Mouse (Mus musculus) forelimb bud, embryonic 11.5 days (tissue): ENCODE data around the gene Sv2b.
A peak's percentile ranks its signal among the peaks of the same experiment; 100 is the strongest.
"Not testable (repeated sequence)": the region's sequence is repeated elsewhere in the genome, so short reads cannot be mapped to it uniquely, and the experiment has no call there.

Experiments used
- DNase-seq: peaks from one replicate; pipeline ENCODE4 v3.0.0-alpha.2; 2012; ENCODE audit warnings: low read depth, low spot score

Sv2b gene

GRCm38 (mm10) chr7:75216180-75216579 is 92.9 kb downstream of the Sv2b start:
- DNase-seq = no peak

GRCm38 (mm10) chr7:75209221-75209641 is 99.8 kb downstream of the Sv2b start:
- peak; percentile 12 for DNase-seq

DNA sequence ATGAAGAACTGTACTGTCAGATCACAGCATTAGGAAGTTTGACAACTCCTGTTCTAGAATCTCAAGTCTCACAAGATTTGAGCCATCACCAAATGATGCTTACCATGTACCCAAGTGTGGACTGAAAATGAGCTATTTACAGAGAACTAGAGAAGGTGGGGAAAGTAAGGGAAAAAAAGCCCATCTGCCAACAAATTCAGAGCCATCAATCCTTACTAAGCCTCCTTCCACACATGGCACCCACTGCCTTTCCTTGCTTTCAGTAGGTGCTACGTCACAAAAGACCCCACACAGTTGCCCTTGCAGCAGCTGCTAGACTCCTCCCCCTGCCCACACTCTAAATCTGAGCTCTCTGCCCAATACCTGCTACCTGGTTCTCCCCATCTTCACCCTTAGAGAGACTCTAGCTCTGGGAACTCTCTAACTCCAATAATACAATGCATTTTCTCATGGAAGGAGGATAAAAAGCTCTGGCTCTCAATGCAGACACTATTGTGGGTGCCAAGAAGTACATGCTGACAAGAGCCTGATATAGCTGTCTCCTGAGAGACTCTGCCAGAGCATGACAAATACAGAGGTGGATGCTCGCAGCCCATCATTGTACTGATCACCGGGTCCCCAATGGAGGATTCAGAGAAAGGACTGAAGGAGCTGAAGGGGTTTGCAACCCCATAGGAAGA is 101.0 kb downstream of the Sv2b start:
- no peak for DNase-seq

DNA sequence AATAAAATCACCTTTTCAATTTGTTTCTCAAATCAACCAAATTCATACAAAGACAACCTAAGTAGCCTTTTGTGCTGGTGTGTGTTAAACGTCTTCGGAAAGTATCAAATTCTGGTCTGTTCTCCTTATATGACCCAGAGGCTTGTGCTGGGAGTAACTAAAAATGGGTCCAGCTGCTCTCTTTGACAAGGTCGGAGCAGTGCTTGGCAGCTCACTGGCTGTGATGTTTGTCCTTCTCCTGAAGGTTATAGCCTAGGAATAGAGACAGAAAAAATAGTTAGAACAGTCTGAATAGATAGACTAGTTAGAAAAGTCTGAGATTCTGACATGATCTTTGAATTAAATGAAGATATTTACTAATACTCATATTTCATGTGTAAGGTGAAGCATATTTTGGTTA is 102.4 kb downstream of the Sv2b start:
- DNase-seq = no peak

- DNase-seq = no peak
Observed at GRCm38 (mm10) chr7:75205386-75205785, 103.7 kb downstream of the Sv2b start.

DNA sequence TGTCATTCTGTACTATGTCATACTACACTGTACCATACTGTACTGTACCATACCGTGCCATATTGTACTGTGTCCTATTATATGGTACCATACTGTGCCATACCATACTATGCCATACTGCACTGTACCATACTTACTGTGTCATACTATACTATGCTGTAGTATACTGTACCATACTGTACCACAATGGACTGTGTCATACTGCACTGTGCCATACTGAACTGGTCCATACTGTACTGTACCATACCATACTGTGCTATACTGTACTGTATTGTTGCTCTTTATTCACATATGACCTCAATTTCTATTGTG is 114.2 kb downstream of the Sv2b start:
- DNase-seq = not testable (repeated sequence)

DNA sequence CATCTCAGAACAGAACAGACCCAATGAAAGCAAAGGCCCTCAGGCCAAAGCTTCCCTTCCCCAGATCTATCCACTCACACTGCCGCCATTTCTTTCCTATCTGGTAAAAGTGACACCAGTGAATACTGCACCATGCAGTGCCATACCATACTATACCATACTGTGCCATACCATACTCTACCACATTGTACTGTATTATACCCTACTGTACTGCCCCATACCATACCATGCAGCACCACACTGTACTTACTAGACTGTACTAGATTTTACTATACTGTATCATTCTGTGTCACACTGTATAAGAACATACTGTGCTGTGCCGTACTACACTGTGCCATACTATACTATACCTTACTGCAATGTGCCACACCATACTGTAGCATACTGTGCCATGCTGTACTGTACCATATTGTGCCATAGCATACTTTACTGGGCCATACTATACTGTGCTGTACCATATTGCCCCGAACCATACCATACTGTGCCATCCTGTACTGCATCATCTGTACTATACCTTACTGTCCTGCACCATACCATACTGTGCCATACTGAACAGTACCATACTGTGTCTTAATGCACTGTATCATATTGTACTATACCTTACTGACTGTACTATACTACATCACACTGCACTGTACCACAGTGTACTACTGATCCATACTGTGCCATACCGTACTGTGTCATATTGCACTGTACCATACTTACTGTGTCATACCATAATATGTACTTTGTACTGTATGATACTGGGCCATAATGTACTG is 114.7 kb downstream of the Sv2b start:
- DNase-seq = no peak

DNA sequence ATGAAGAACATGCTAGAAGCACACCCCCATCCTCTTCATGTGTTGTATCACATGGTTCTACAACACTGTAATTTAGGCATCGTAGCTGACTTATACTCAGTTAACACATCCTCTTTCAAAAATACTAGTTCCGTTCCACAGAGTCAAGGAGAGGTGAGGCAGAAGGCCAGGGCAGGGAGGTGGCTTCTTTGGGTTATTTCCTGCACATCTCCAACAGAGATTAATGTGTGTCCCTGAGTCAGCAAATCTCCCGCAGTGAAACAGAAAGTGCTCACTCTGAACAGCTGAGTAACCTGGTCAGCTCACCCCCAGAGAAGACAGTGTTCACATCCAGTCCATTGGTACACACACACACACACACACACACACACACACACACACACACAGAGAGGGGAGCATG is 118.9 kb downstream of the Sv2b start:
- no peak for DNase-seq

DNA sequence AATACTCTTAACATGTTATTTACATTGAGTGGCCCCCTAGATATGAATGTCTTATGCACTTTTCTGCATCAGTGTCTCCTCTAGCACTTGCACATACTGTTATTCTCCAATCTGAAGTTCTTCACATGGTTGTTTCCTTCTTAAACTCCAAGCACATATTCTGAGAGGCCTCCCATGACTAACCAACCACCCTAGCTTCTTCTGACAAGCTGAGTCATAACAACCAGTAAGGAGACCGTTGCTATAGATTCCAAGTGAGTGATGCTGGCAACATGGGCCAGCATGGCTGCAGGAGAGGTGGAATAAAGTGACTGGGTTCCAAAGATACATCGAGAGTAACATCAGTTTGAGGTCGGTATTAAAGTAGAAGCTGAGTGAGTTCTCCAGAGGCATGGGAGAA is 134.0 kb downstream of the Sv2b start:
- no peak for DNase-seq

DNA sequence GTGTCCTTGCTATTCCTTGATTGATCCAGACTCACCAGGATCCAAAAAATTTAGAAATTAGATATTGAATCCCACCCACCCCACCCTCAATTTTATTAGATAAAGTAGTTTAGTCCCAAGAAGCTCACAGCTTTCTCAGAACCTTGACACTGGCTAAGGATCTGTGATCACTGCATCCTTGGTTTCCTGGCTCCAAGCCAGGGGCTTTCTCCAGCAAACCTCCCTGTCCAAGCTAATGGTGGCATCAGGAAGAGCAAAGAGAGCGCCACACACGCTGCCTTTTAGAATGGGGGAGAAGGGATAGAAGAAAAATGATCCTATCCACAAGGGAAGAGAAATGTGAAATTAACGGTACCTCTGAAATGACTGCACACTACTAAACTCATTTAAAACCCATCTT is 141.6 kb downstream of the Sv2b start:
- DNase-seq = no peak

- DNase-seq = no peak
Observed at GRCm38 (mm10) chr7:75147174-75147573, 161.9 kb downstream of the Sv2b start.

DNA sequence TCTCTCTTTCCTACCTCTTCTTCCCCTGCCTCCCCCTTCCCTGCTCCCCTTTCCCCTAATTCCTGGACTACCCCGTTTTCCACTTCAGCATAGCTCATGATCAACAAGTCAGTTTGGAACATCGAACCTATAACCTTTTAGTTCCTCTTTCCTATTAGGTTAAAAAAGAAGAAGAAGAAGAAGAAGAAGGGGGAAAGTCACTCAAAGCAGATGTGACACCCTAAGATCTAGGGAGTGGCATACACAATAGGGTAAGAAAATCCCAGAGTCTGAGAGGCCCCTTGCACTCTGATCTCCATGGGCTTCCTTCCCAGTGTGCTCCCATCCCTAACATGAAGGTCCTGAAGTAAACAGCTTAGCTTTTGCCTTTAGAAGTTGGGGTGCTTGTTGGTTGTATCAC is 166.3 kb downstream of the Sv2b start:
- DNase-seq = no peak

DNA sequence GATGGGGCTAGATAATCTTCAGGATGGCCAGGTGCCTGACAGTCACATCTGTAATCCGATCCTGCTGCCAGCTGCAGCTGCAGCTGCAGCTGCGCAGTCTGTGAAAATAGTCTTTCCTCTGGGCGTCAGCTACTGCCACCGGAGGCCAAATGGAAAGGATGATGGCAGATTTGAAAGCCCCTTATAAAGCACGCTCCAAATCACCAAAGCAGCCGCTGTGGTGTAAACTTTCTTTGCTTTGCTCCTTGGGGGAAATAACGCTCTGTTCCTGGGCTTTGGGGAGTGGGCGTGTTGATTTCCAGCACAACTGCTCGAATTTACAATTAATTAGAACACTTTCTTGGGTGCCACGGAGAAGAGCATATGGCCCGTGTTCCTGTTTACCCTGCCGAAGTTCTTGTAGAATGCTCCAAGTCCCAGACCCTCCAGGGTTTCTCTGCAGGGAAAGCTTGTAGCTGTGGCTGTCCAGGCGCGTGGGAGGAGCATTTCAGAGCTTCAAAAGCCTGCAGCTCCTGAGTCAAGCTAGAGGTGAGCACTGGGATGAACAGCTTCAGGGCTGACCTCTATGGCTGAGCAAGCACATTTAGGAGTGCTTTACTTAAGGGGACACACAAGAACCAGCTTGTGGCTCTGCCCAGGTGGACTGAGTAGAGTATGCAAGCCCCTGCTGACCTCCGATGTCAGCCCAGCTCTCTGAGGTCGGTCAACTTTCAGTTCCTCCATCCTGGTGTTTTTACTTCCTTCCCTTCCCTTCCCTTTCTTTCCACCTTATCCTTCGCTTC is 167.0 kb downstream of the Sv2b start:
- peak; percentile 61 for DNase-seq

GRCm38 (mm10) chr7:75139306-75139705 is 169.8 kb downstream of the Sv2b start:
- DNase-seq = no peak

DNA sequence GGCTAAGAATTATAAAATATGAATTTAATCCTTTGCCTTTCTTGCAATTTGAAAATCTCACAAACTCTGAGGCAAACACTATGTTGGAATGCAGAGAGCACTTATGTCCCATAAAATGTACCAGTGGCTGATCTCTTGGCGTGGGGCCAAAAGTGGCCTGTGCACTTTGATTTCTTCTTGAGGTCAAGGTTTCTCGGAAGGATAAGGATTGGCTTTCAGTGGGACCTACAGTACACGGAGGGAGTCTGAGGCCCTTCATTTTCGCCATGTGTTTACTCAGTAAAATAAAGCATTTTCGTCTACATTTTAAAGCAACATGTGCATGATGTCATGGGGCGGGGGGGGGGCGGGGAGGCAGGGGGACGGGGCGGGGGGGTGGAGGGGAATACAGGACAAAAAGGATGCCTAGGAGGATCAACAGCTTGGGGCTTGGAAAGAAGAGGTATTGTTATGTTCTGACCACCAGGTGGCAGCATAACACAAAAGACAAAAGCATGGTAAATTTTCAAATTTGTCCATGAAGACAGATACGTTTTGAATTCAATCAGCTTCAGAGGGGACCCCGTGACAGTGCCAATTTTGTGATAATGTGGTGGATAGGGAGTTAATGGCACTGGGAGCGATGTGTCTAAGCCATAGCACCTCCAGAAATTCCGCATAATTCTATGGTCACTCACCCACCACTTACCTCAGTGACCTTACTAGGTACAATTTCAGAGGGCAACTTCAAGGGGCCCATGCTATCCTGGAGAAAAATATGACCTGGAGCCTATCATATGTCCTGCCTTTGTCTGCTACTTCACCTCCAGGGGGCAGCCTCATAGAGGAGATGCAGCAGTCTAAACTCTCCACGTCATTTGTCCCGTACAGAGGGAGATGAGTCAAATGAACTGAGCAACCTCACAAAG is 174.1 kb downstream of the Sv2b start:
- DNase-seq = peak; percentile 68

GRCm38 (mm10) chr7:75128036-75128435 is 181.0 kb downstream of the Sv2b start:
- DNase-seq = no peak

DNA sequence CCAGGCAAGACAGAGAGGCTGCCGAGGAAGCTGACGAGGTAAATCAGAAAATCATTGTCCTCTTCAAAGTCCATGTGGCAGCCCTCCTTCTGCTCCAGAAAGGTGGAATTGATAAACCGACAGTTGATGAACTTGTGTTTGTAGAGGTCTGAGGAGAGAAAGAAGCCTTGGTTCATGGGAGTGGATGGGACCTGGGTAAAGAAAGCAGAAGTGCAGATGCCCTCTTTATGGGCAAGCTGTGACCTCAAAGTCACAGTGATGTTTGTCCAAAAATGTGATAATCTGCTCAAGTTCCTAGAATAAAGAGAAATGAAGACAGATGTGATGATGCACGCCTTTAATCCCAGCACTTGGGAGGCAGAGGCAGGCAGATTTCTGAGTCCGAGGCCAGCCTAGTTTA is 185.0 kb downstream of the Sv2b start:
- no peak for DNase-seq

DNA sequence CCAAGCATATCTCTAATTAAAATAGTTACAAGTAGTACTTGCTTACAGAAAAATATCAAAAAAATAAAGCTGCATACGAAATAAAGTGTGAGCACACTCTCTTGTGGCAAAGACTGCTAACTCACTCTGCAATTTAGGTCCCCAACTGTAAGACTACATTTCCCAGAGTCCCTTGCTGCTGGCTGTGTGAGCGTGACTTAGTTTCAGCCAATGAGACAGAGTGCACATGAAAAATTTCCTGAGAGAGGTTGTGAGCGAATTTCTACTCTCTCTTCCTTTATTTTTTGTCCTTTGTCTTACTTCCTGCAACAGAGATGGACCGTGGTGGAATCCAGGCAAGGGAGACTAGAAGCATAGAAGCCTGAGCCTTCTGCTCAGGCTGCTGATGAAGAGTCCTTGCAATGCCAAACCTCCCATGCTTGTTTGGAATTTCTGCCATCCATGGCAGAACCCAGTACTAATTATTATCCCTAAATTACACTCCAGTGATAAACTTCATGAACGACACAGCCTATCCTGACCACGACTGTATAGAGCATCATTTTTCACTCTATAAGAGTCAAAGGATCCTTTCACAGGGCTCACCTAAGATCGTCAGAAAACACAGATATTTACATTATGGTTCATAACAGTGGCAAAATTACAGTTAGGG is 190.9 kb downstream of the Sv2b start:
- DNase-seq = peak; percentile 43

GRCm38 (mm10) chr7:75110689-75111088 is 198.4 kb downstream of the Sv2b start:
- peak; percentile 64 for DNase-seq

- peak; percentile 61 for DNase-seq
Observed at GRCm38 (mm10) chr7:75107441-75107840, 201.6 kb downstream of the Sv2b start.

DNA sequence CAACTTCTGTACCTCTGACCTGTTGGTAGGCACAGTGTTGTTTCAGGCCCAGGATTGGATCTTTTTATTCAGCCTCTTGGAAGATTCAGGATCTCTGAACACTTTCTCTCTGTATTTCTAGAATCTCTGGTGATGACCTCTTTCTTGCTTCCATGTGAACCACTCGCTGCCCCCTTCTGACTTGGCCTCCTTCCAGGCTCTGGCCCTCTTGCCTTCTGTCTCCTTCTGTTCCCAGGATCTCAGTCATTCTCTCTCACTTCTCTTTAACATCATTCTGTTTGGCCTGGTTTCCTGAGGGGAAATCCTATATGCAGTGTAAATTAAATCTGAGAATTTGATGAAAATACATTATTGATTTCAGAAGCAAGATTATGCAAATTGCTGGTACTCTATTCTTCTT is 205.2 kb downstream of the Sv2b start:
- DNase-seq = no peak
